Mouse (Mus musculus) retina, adult 2 months (tissue): ENCODE results near the gene Cfap46.
A peak's percentile ranks its signal among the peaks of the same experiment; 100 is the strongest.

Source experiments
- DNase-seq: peaks from one replicate; pipeline ENCODE4 v3.0.0-alpha.2; 2012; ENCODE audit warnings: low read depth, low spot score

The Cfap46 gene

GRCm38 (mm10) chr7:139580851-139581775 is 102.5 kb downstream of the Cfap46 start:
- DNase-seq, result no peak

GRCm38 (mm10) chr7:139579261-139579905 is 104.2 kb downstream of the Cfap46 start:
- no peak for DNase-seq

- no peak for DNase-seq
Observed at GRCm38 (mm10) chr7:139576064-139576686, 107.4 kb downstream of the Cfap46 start.

GRCm38 (mm10) chr7:139572665-139573064 is 111.0 kb downstream of the Cfap46 start:
- no peak for DNase-seq

GRCm38 (mm10) chr7:139570788-139571187 is 112.8 kb downstream of the Cfap46 start:
- DNase-seq, result no peak

- DNase-seq, result no peak
Observed at GRCm38 (mm10) chr7:139566533-139566932, 117.1 kb downstream of the Cfap46 start.

GRCm38 (mm10) chr7:139565998-139566397 is 117.6 kb downstream of the Cfap46 start:
- no peak for DNase-seq

GRCm38 (mm10) chr7:139564161-139564560 is 119.5 kb downstream of the Cfap46 start:
- no peak for DNase-seq

GRCm38 (mm10) chr7:139563425-139563824 is 120.2 kb downstream of the Cfap46 start:
- no peak for DNase-seq

GRCm38 (mm10) chr7:139559659-139560058 is 124.0 kb downstream of the Cfap46 start:
- DNase-seq, result no peak

- peak; percentile 40 for DNase-seq
Observed at GRCm38 (mm10) chr7:139556746-139557526, 126.7 kb downstream of the Cfap46 start.

GRCm38 (mm10) chr7:139556331-139556730 is 127.3 kb downstream of the Cfap46 start:
- no peak for DNase-seq

- no peak for DNase-seq
Observed at GRCm38 (mm10) chr7:139551519-139551918, 132.1 kb downstream of the Cfap46 start.
